Mouse (Mus musculus): Measurements from ENCODE around the gene Nrg3. TPM values are rescaled to one million over a fixed set of nuclear protein-coding genes. Genes with fewer than 3 reads are reported as not detected.

Gene Nrg3
- polyA plus RNA-seq, 1 experiment, result 0.05 TPM

GRCm38 (mm10) chr14:39351979-39352737 is 120.7 kb downstream of the Nrg3 start:
- no peak overlapping the region for H3K4me3 ChIP-seq (ENCODE audit: insufficient read depth, low read depth, low read length)
- TF ChIP-seq CTCF (conservative IDR thresholded peaks at IDR 0.05; ENCODE audit: insufficient read depth, insufficient read length, low read depth, low read length) (no peak), POLR2A (IDR thresholded peaks at IDR 0.05; ENCODE audit: low read depth, low read length) (no peak)
- 73% methylated on average over 4 of the region's 4 CpGs for WGBS
- no peak overlapping the region for H3K27ac ChIP-seq (ENCODE audit: insufficient read depth, low read depth, low read length)
- H3K4me1 ChIP-seq (ENCODE audit: control insufficient read depth, insufficient read depth, low read length), result no peaks in the 10 kb centered on the region
- DNase-seq, result no peak
- no peaks in the 10 kb centered on the region; the same call in 1 of the 2 replicates for H3K27me3 ChIP-seq (replicated peaks; ENCODE audit: control insufficient read depth, insufficient read depth, low read length)
- H3K36me3 ChIP-seq (ENCODE audit: control insufficient read depth, insufficient read depth, low read length), result no peaks in the 10 kb centered on the region

- Histone ChIP-seq H3K4me3 (ENCODE audit: insufficient read depth, low read depth, low read length) (no peak overlapping the region), H3K27ac (ENCODE audit: insufficient read depth, low read depth, low read length) (no peak overlapping the region), H3K4me1 (ENCODE audit: control insufficient read depth, insufficient read depth, low read length) (no peaks in the 10 kb centered on the region), H3K27me3 (replicated peaks; ENCODE audit: control insufficient read depth, insufficient read depth, low read length) (no peaks in the 10 kb centered on the region), H3K36me3 (ENCODE audit: control insufficient read depth, insufficient read depth, low read length) (no peaks in the 10 kb centered on the region)
- WGBS, result 67% methylated on average over 4 of the region's 4 CpGs
- TF ChIP-seq CTCF (conservative IDR thresholded peaks at IDR 0.05; ENCODE audit: insufficient read depth, insufficient read length, low read depth, low read length), result no peak
- DNase-seq, result no peak
These were observed 155.3 kb downstream of the Nrg3 start for GRCm38 (mm10) chr14:39317424-39318110.

GRCm38 (mm10) chr14:39314111-39314510 is 158.8 kb downstream of the Nrg3 start:
- DNase-seq, result no peak
- no peaks in the 10 kb centered on the region for H3K36me3 ChIP-seq (ENCODE audit: control insufficient read depth, insufficient read depth, low read length)
- no peaks in the 10 kb centered on the region for H3K27me3 ChIP-seq (replicated peaks; ENCODE audit: control insufficient read depth, insufficient read depth, low read length)
- no peak overlapping the region for H3K4me3 ChIP-seq (ENCODE audit: insufficient read depth, low read depth, low read length)
- no peak overlapping the region for H3K27ac ChIP-seq (ENCODE audit: insufficient read depth, low read depth, low read length)
- TF ChIP-seq POLR2A (IDR thresholded peaks at IDR 0.05; ENCODE audit: low read depth, low read length), result no peak
- TF ChIP-seq CTCF (conservative IDR thresholded peaks at IDR 0.05; ENCODE audit: insufficient read depth, insufficient read length, low read depth, low read length), result no peak
- H3K4me1 ChIP-seq (ENCODE audit: control insufficient read depth, insufficient read depth, low read length), result no peaks in the 10 kb centered on the region

- Histone ChIP-seq H3K4me3 (ENCODE audit: insufficient read depth, low read depth, low read length) (no peak overlapping the region), H3K27ac (ENCODE audit: insufficient read depth, low read depth, low read length) (no peak overlapping the region), H3K4me1 (ENCODE audit: control insufficient read depth, insufficient read depth, low read length) (no peaks in the 10 kb centered on the region), H3K27me3 (replicated peaks; ENCODE audit: control insufficient read depth, insufficient read depth, low read length) (no peaks in the 10 kb centered on the region), H3K36me3 (ENCODE audit: control insufficient read depth, insufficient read depth, low read length) (no peaks in the 10 kb centered on the region)
- TF ChIP-seq CTCF (conservative IDR thresholded peaks at IDR 0.05; ENCODE audit: insufficient read depth, insufficient read length, low read depth, low read length) (no peak), POLR2A (IDR thresholded peaks at IDR 0.05; ENCODE audit: low read depth, low read length) (no peak)
- WGBS, result 85% methylated on average over 1 of the region's 1 CpGs
- DNase-seq, result no peak
These were observed 207.8 kb downstream of the Nrg3 start for GRCm38 (mm10) chr14:39265121-39265520.

- Histone ChIP-seq H3K27ac (ENCODE audit: insufficient read depth, low read depth, low read length) (no peak overlapping the region), H3K4me3 (ENCODE audit: insufficient read depth, low read depth, low read length) (no peak overlapping the region), H3K36me3 (ENCODE audit: control insufficient read depth, insufficient read depth, low read length) (no peaks in the 10 kb centered on the region), H3K27me3 (replicated peaks; ENCODE audit: control insufficient read depth, insufficient read depth, low read length) (no peaks in the 10 kb centered on the region), H3K4me1 (ENCODE audit: control insufficient read depth, insufficient read depth, low read length) (no peaks in the 10 kb centered on the region)
- WGBS, result 90% methylated on average over 4 of the region's 4 CpGs
- DNase-seq, result no peak
- no peak for TF ChIP-seq POLR2A (IDR thresholded peaks at IDR 0.05; ENCODE audit: low read depth, low read length)
- TF ChIP-seq CTCF (conservative IDR thresholded peaks at IDR 0.05; ENCODE audit: insufficient read depth, insufficient read length, low read depth, low read length), result no peak
These were observed 208.5 kb downstream of the Nrg3 start for GRCm38 (mm10) chr14:39264422-39264821.

GRCm38 (mm10) chr14:39261016-39261415 is 211.9 kb downstream of the Nrg3 start:
- no peak overlapping the region for H3K4me3 ChIP-seq (ENCODE audit: insufficient read depth, low read depth, low read length)
- no peaks in the 10 kb centered on the region for H3K36me3 ChIP-seq (ENCODE audit: control insufficient read depth, insufficient read depth, low read length)
- no peak for TF ChIP-seq POLR2A (IDR thresholded peaks at IDR 0.05; ENCODE audit: low read depth, low read length)
- no peak for TF ChIP-seq CTCF (conservative IDR thresholded peaks at IDR 0.05; ENCODE audit: insufficient read depth, insufficient read length, low read depth, low read length)
- H3K4me1 ChIP-seq (ENCODE audit: control insufficient read depth, insufficient read depth, low read length), result no peaks in the 10 kb centered on the region
- no peaks in the 10 kb centered on the region for H3K27me3 ChIP-seq (replicated peaks; ENCODE audit: control insufficient read depth, insufficient read depth, low read length)
- H3K27ac ChIP-seq (ENCODE audit: insufficient read depth, low read depth, low read length), result no peak overlapping the region
- WGBS, result 68% methylated on average over 1 of the region's 1 CpGs
- no peak for DNase-seq

- Histone ChIP-seq H3K27me3 (replicated peaks; ENCODE audit: control insufficient read depth, insufficient read depth, low read length) (no peaks in the 10 kb centered on the region), H3K4me3 (ENCODE audit: insufficient read depth, low read depth, low read length) (no peak overlapping the region), H3K4me1 (ENCODE audit: control insufficient read depth, insufficient read depth, low read length) (no peaks in the 10 kb centered on the region), H3K27ac (ENCODE audit: insufficient read depth, low read depth, low read length) (no peak overlapping the region), H3K36me3 (ENCODE audit: control insufficient read depth, insufficient read depth, low read length) (no peaks in the 10 kb centered on the region)
- 38% methylated on average over 1 of the region's 1 CpGs for WGBS
- TF ChIP-seq POLR2A (IDR thresholded peaks at IDR 0.05; ENCODE audit: low read depth, low read length), result no peak
- no peak for TF ChIP-seq CTCF (conservative IDR thresholded peaks at IDR 0.05; ENCODE audit: insufficient read depth, insufficient read length, low read depth, low read length)
- DNase-seq, result no peak
These were observed 217.5 kb downstream of the Nrg3 start for GRCm38 (mm10) chr14:39255391-39255790.

All from kidney, adult 2 months (tissue).